Mouse (Mus musculus) heart, embryonic 11.5 days (tissue): Measurements from ENCODE around the gene Gfod1. TPM values are rescaled to one million over a fixed set of nuclear protein-coding genes. Genes with fewer than 3 reads are reported as not detected.

Experiments used
- ATAC-seq: fragments of 200-750 bp; cut with Nextera tagmentation; replicated peaks from 2 replicates; pipeline ENCODE4 v1.8.0; 2017; ENCODE audit warnings: moderate library complexity; ENCODE audit not compliant: insufficient number of reproducible peaks, low FRiP score, low TSS enrichment
- H3K27ac ChIP-seq: fragments of 300-500 bp; sonication (generic); 2 replicates; pipeline ENCODE4 v1.5.1; 2014; ENCODE audit warnings: mild to moderate bottlenecking, low read depth, low read length
- H3K27me3 ChIP-seq: fragments of 300-500 bp; sonication (generic); 2 replicates; pipeline ENCODE4 v1.6.1; 2014; ENCODE audit warnings: mild to moderate bottlenecking, low read length, mixed read lengths; ENCODE audit not compliant: control insufficient read depth, insufficient read depth
- H3K36me3 ChIP-seq: fragments of 300-500 bp; sonication (generic); 2 replicates; pipeline ENCODE4 v1.6.1; 2014; ENCODE audit warnings: mild to moderate bottlenecking, low read length, moderate library complexity, mixed read lengths; ENCODE audit not compliant: control insufficient read depth, insufficient read depth
- H3K4me1 ChIP-seq: fragments of 300-500 bp; sonication (generic); 2 replicates; pipeline ENCODE4 v1.6.1; 2014; ENCODE audit warnings: low read length; ENCODE audit not compliant: control insufficient read depth, insufficient read depth
- H3K4me2 ChIP-seq: fragments of 300-500 bp; sonication (generic); 2 replicates; pipeline ENCODE4 v1.6.1; 2014; ENCODE audit warnings: mild to moderate bottlenecking, moderate library complexity
- H3K4me3 ChIP-seq: fragments of 300-500 bp; sonication (generic); 2 replicates; pipeline ENCODE4 v1.5.1; 2014; ENCODE audit warnings: low read depth, low read length
- H3K9ac ChIP-seq: fragments of 300-500 bp; sonication (generic); 2 replicates; pipeline ENCODE4 v1.6.1; 2014; ENCODE audit warnings: mild to moderate bottlenecking, low read depth, low read length, moderate library complexity
- H3K9me3 ChIP-seq: fragments of 300-500 bp; sonication (generic); replicated peaks from 2 replicates; pipeline ENCODE4 v1.6.1; 2016; ENCODE audit warnings: low read length; ENCODE audit not compliant: control insufficient read depth
- WGBS: fragments of 180-500 bp; shearing (Covaris S2); extraction: QIAGEN DNeasy Blood & Tissue Kit; methylation state at CpG from one replicate; pipeline ENCODE4 v1.1.7; 2014; ENCODE audit not compliant: insufficient replicate concordance; 5-methylcytosine and 5-hydroxymethylcytosine counted together
- polyA plus RNA-seq: library from polyadenylated mRNA; unstranded; fragments of >200 nt; fragmentation: Nextera tagmentation; extraction: Ambion mirVana; gene quantifications from 2 replicates; pipeline ENCODE4 v1.2.1, GENCODE M21; 2014

Gfod1 gene
- polyA plus RNA-seq, 1 experiment from 2014 or later: 1.5 TPM

DNA sequence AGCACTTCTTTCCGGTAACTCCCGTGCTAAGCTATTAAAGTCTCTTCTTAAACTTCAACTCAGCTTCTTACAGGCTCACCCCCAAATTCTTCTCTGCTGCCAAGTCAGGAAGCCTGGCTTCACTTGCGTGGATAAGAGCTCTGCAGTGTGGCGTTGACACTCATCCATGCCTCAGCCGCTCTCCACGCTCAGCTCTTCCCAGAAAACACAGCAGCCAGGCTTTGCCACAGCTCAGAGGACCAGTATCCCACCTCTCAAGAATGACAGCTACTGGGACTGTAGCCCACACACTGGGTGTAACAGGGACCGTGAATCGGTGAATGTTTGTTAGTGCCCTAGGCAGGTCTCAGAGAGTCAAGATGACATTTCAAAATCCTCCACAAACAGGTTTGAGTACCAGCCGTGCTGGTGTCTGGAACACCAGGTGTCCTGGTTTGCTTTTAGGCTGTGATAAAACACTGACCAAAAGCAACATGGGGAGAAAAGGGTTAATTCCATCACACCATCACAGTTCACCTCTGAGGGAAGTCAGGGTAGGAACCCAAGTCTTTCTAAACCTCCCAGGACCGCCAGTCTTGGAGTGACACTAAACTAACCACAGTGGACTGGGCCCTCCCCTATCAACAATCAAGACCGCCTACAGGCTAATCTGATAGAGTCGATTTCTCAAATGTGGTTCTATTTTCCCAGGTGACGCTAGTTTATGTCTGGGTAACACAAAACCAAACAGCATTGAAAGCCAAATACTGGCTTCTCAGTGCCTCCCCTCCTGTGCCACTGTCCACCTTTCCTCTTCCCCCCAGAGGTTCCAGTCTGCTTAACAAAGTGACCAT is 31.5 kb downstream of the Gfod1 start:
- Histone ChIP-seq H3K4me1 (peaks cover 29% of the 10 kb centered on the region), H3K36me3 (no peaks in the 10 kb centered on the region), H3K9me3 (no peaks in the 10 kb centered on the region), H3K4me3 (no peak overlapping the region), H3K27me3 (no peaks in the 10 kb centered on the region), H3K27ac (0 out of 2 replicates have a peak overlapping the region, but pooled peaks have one; percentile 29), H3K9ac (peak overlapping the region; percentile 34; the same call in 1 of the 2 replicates), H3K4me2 (no peak overlapping the region)
- 60% methylated on average over 13 of the region's 13 CpGs for WGBS
- ATAC-seq: no peak

DNA sequence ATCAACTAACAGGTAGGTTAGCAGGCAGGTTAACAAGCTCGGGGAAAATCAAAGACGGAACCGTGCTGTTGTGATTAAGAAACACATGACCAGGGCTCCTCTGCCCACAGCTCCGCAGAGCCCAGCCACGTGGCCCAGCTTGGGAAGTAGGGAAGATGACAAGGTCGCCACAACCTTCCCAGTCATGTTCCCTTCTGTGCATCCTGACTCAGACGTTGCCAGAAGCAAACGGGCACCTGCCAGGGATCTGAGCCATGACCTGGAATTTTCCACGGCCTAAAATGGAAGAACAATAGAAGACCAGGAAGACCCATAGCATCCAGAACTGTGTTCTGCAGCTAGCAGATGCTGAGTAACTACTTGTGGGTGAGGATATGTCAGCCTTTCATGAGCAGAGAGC is 32.5 kb downstream of the Gfod1 start:
- H3K36me3 ChIP-seq: no peaks in the 10 kb centered on the region
- no peaks in the 10 kb centered on the region for H3K27me3 ChIP-seq
- H3K4me3 ChIP-seq: no peak overlapping the region
- no peak overlapping the region for H3K9ac ChIP-seq
- no peak overlapping the region for H3K4me2 ChIP-seq
- 57% methylated on average over 9 of the region's 9 CpGs for WGBS
- no peaks in the 10 kb centered on the region for H3K9me3 ChIP-seq
- H3K27ac ChIP-seq: no peak overlapping the region
- H3K4me1 ChIP-seq: peaks cover 29% of the 10 kb centered on the region
- no peak for ATAC-seq

- Histone ChIP-seq H3K27ac (no peak overlapping the region), H3K4me2 (no peak overlapping the region), H3K9ac (no peak overlapping the region), H3K27me3 (no peaks in the 10 kb centered on the region), H3K4me1 (peaks cover 38% of the 10 kb centered on the region), H3K9me3 (no peaks in the 10 kb centered on the region), H3K4me3 (no peak overlapping the region), H3K36me3 (no peaks in the 10 kb centered on the region)
- no peak for ATAC-seq
- WGBS: 61% methylated on average over 10 of the region's 10 CpGs
Observed at GRCm38 (mm10) chr13:43270220-43270597, 33.8 kb downstream of the Gfod1 start.

DNA sequence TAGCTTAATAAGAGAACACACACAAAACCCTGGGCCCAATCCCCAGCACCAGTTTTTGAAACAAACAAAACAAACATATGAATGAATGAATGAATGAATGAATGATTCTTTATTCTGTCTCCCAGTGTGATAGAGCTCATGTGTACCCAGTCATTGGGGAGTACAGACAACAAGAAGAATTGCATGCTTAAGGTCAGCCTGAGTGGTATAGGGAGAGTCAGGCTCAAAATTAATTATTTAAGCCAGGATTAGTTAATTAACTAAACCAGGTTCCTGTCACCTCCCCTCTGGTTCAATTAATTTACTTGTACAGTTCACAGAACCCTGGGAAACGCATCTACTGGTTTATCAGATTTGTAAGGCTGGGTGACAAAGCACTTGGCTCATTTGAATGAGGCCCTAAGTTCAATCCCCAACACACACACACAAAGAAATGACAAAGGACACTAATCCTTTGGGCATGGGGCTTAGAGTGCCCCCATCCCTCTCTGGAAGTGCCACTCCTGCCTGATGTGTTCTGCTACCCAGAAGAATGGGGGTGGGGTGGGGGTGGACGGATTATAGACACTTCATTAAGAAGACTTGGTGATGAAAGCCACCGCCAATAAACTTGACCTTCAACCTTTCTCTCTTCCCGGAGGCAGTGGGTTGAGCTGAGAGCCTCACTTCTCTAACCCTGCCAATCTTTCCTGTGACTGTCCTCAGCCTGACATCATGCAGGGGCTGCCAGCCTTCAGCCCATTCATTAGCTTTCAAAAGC is 34.3 kb downstream of the Gfod1 start:
- Histone ChIP-seq H3K9ac (no peak overlapping the region), H3K4me3 (no peak overlapping the region), H3K4me2 (no peak overlapping the region), H3K27ac (no peak overlapping the region), H3K9me3 (no peaks in the 10 kb centered on the region), H3K27me3 (no peaks in the 10 kb centered on the region), H3K4me1 (peaks cover 42% of the 10 kb centered on the region), H3K36me3 (no peaks in the 10 kb centered on the region)
- 29% methylated on average over 4 of the region's 4 CpGs for WGBS
- ATAC-seq: no peak

DNA sequence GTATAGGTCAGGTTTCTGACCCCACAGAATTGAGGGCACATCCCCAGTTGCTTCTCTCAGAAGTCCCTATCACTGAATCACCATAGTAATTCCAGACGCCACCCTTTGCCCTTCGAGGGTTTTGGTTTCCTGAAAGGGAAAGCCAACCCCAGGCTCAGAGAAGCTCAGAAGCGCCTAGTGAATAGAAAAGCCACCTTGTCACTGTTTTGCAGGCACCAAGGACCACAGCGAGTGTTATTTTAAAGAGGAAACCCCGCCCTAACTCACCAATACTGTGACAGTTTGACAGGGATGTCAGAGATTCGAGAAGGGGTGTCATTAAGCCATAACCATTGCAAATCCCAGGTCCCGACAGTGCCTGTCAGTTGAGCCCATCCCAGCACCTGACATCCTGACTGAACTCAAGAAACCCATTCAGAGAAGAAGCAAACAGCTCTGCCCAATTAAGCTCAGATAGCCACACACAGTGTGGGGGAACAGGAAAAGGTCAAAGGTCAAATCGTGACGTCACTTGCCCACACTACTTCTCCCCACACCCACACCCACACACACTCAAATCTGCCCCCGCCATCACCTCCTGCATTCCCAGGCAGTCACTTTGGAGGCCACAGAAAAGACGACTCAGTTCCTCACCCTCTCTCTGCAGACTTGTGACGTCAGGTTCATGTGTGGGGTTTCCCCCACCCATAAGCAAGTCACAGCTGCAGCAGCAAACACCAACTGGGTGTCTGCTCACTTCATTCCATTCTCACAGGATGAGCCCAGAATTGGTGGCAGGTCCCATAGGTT is 35.2 kb downstream of the Gfod1 start:
- Histone ChIP-seq H3K36me3 (no peaks in the 10 kb centered on the region), H3K9ac (no peak overlapping the region), H3K27ac (no peak overlapping the region), H3K27me3 (no peaks in the 10 kb centered on the region), H3K4me3 (no peak overlapping the region), H3K4me2 (no peak overlapping the region), H3K4me1 (peaks cover 46% of the 10 kb centered on the region), H3K9me3 (no peaks in the 10 kb centered on the region)
- WGBS: 45% methylated on average over 12 of the region's 12 CpGs
- ATAC-seq: no peak

GRCm38 (mm10) chr13:43267902-43268301 is 36.1 kb downstream of the Gfod1 start:
- no peak overlapping the region for H3K4me3 ChIP-seq
- no peak overlapping the region for H3K27ac ChIP-seq
- no peaks in the 10 kb centered on the region for H3K36me3 ChIP-seq
- no peaks in the 10 kb centered on the region for H3K9me3 ChIP-seq
- no peak overlapping the region for H3K9ac ChIP-seq
- H3K4me2 ChIP-seq: no peak overlapping the region
- no peak for ATAC-seq
- peaks cover 46% of the 10 kb centered on the region for H3K4me1 ChIP-seq
- WGBS: 84% methylated on average over 2 of the region's 2 CpGs
- H3K27me3 ChIP-seq: no peaks in the 10 kb centered on the region

DNA sequence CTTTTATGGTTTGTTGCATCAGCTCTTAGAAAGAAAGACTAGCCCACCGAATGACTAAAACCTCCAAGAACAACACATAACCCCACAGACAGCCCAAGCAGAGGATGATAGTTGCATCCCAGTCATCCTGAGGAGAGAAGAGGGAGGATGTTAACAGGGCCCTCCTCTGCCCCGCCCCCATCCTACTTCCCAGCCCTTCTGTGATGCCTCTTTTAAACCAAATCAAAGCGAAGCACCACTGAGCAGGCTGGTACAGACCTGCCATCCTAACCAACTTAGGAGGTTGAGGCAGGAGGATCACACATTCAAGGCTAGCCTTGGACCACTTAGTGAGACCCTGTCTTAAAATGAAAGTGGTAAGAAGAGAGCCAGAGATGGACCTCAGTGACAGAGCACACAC is 36.8 kb downstream of the Gfod1 start:
- no peak overlapping the region for H3K27ac ChIP-seq
- H3K9me3 ChIP-seq: no peaks in the 10 kb centered on the region
- H3K36me3 ChIP-seq: no peaks in the 10 kb centered on the region
- ATAC-seq: no peak
- H3K27me3 ChIP-seq: no peaks in the 10 kb centered on the region
- no peak overlapping the region for H3K4me2 ChIP-seq
- H3K4me3 ChIP-seq: no peak overlapping the region
- WGBS: 85% methylated on average over 3 of the region's 3 CpGs
- H3K4me1 ChIP-seq: peaks cover 44% of the 10 kb centered on the region
- H3K9ac ChIP-seq: no peak overlapping the region

GRCm38 (mm10) chr13:43266333-43266732 is 37.6 kb downstream of the Gfod1 start:
- no peak for ATAC-seq
- no peaks in the 10 kb centered on the region for H3K36me3 ChIP-seq
- no peak overlapping the region for H3K4me3 ChIP-seq
- no peaks in the 10 kb centered on the region for H3K9me3 ChIP-seq
- WGBS: 82% methylated on average over 10 of the region's 10 CpGs
- no peaks in the 10 kb centered on the region for H3K27me3 ChIP-seq
- H3K4me2 ChIP-seq: no peak overlapping the region
- no peak overlapping the region for H3K9ac ChIP-seq
- H3K4me1 ChIP-seq: peaks cover 41% of the 10 kb centered on the region
- no peak overlapping the region for H3K27ac ChIP-seq
